Mouse (Mus musculus): ENCODE results near the gene Luc7l3. TPM values are rescaled to one million over a fixed set of nuclear protein-coding genes. Genes with fewer than 3 reads are reported as not detected.

Gene Luc7l3
- total RNA-seq, 2 experiments from 2014 or later, result 40.6 to 45.0 TPM

GRCm38 (mm10) chr11:94315308-94315707 is 6.5 kb downstream of the Luc7l3 start:
- intact Hi-C loops (cut with DNase I), result no loop called here
- DNase-seq, result no peak

DNA sequence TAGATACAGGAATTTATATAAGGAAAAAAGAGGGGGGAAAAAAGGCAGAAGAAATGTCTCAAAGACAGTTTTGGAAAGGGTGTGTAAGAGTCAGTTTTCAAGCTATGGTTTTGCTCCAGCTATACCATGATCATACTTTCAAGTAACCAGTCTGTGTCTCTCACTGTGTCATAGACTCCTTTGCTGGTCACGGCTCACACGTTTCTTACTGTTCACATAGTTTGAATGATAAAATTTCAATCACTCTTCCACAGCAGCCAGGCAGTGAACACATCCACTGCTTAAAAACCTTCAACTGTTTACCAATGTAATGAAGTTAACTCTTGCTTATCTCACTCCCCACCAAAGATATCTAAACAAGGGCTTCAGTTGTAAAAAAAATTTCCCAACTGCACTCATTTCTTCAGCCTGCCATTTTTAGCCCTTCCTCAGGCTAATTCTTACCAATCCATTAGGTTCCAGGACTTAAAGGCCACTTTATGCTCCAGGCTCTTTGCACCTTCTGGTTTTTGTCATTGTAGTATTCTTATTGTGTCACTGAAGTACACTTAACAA is 7.6 kb downstream of the Luc7l3 start:
- intact Hi-C loops (cut with DNase I), result no loop called here
- no peak for DNase-seq

DNA sequence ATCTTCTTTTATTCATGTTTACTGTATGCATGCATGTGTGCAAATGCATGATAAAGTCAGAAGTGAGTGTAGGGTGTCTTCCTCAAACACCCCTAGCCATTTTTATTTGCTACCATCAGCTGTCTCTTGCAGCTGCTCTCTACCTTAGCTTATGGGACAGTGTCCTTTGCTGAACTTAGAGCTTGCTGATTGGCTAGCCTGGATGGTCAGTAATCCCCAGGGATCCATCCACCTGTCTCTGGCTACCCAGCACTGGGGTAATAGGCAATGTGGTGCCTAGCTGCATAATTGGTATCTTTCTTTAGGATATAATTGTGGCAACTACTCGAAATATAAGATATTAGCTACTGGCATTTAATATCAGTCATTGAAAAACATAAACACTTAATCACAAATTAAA is 9.1 kb downstream of the Luc7l3 start:
- intact Hi-C loops (cut with DNase I), result no loop called here
- no peak for DNase-seq

DNA sequence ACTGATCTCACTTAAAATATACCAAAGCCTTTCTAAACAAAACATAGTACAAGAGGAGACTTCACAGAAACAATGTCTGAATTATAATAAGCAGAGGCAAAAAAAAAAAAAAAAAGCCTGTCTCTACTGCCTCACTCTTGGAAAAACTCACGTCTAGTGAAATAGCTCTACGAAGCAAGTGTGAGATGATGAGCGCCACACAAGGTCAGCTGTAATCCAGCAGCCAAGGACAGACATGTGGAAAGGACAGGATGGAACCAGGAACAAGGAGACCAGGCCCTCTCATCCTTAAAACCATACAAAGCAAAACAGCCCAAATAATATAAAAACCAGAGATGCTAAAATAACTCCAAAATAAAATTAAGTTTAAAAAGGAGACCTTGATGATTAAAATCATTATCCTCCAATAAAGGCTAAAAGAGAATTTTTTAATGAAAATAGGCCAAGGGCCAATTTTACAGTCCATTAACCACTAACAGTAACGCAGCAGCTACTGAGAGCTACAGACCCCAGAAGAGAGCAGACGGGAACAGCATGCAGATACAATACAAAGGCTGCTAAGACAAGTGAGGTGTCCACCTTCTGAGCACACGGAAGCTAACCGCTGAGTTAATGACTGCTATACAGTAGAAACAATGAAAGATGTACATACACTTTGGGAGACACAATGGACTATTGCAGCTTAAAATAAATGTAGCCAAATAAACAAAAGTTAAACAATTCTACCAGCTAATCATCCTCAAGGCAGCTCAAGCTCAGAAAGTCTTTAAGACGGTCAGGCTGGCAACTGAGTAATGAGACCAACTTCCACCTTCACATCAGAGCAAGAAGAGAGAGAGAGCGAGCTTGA is 26.6 kb downstream of the Luc7l3 start:
- intact Hi-C loops (cut with DNase I), result no loop called here
- DNase-seq, result no peak

DNA sequence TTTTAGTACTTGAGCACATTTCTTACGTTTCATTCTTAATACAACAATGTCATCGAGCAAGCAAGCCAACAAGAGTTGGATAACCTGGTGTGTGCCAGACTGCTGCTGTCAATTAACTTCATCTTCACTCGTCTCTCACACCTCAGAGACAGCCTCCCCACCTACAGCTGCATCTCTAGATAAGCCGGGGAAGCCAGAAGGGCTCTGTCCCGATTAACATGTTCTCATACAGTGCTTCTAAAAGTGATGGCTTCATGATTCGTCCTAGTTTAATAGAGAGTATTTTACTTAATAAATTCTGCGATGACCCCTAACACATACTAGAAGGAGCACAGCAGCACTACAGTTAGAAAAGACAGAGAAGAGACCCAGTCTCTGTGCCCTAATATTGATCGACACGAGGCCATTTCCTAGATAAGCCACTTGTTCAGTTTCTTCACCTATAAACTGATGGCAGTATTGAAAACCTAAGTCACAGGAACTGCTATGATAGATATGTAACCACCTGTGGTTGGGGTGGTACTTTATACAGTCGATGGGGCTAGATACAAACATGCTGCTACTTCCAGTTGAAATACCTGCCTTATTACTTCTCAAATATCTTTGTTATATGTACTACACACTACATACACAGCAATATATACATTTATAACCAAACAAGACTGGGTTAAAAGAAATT is 31.6 kb downstream of the Luc7l3 start:
- DNase-seq, result no peak
- intact Hi-C loops (cut with DNase I), result no loop called here

GRCm38 (mm10) chr11:94287105-94287504 is 34.7 kb downstream of the Luc7l3 start:
- intact Hi-C loops (cut with DNase I), result no loop called here
- no peak for DNase-seq

DNA sequence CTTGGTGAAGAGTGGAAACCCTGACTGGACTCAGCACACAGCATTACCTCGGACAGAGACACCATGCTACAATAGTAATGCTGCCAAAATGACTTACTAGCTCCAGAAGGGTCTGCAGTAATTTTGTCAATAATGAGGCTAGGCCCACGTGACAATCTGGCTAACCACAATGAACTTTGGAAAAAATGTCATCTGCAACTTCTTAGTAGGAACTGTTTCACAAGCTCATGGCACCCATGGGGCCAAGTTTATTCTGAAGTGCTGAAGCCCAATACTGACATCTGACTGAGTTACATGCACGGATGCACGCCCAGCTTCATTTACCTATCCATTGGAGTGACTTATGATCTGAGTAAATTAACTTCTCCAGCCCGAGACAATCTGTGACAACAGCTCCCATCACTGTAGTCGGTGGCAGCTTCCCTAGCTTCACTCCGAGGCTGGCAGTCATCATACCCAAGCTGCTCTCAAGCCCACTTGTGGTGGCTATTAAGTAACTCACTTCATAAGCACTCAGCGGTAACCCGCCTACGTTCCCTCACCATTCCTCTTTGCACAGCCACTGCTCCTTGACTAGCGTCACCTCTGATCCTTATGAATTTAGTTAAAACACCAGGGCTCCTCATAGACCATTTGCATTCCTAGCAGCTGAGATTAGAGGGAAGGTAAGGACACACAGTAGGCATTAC is 35.8 kb downstream of the Luc7l3 start:
- DNase-seq, result no peak
- intact Hi-C loops (cut with DNase I), result no loop called here

DNA sequence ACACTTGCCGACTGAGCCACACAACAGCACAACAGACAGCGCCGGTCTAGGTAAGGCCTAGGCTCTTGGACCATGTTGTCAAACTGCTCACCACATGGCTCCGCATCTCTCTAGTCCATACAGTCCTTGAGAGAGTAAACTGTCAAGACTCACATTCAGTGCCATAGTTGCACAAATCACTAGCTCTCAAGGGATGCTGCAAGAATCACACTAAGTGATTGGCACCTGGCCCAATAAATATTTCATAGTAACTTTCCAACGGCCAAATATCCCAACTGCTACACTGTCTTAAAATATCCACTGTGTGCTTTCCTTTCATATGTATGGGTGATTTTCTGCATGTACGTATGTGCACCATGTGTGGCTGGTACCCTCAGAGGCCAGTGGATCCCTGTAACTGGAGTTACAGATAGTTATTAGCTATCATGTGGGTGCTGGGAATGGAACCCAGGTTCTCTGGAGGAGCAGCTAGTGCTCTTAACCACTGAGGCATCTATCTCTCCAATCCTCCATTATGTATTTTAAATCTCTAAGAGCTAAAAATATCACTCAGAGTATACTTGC is 38.2 kb downstream of the Luc7l3 start:
- no peak for DNase-seq
- intact Hi-C loops (cut with DNase I), result no loop called here

GRCm38 (mm10) chr11:94282291-94282690 is 39.5 kb downstream of the Luc7l3 start:
- intact Hi-C loops (cut with DNase I), result no loop called here
- no peak for DNase-seq

- intact Hi-C loops (cut with DNase I), result no loop called here
- peak; percentile 40 to 60 for DNase-seq
Observed at GRCm38 (mm10) chr11:94281199-94282181, 40.3 kb downstream of the Luc7l3 start, which contains the start of gene Gm21885. Gene Gm21885 (plus strand): TSS chr11:94281873.

- DNase-seq, result peak; percentile 90 to 93
- intact Hi-C loops (cut with DNase I), result loop anchor here (1.0 kb wide), 1 partner anchor 148 kb away; no protein-coding TSS in a partner anchor
Observed at GRCm38 (mm10) chr11:94276869-94277337, 44.9 kb downstream of the Luc7l3 start.

DNA sequence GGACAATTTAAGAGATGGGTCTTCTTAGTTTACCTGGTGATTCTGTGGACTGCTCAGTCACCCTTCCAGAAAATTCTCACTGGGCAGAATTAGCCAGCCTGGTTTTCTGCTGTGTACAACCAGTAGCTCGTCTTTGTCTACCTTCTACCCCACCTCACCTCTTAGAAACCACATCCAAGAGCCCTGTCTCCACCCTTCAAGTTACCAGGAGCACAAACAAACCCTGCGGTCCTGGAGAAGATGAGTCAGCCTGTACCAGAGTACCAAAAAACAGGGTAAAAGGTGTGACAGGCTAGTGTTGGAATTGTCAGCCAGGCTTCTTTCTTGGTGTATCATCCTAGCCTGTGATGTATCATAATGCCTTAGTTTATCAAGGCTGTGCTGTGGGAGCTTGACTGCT is 46.1 kb downstream of the Luc7l3 start:
- no peak for DNase-seq
- intact Hi-C loops (cut with DNase I), result loop anchor here (1.0 kb wide), 1 partner anchor 39 kb away; no protein-coding TSS in a partner anchor

GRCm38 (mm10) chr11:94275226-94275625 is 46.6 kb downstream of the Luc7l3 start:
- intact Hi-C loops (cut with DNase I), result loop anchor here (1.0 kb wide), 1 partner anchor 39 kb away; no protein-coding TSS in a partner anchor
- DNase-seq, result no peak

DNA sequence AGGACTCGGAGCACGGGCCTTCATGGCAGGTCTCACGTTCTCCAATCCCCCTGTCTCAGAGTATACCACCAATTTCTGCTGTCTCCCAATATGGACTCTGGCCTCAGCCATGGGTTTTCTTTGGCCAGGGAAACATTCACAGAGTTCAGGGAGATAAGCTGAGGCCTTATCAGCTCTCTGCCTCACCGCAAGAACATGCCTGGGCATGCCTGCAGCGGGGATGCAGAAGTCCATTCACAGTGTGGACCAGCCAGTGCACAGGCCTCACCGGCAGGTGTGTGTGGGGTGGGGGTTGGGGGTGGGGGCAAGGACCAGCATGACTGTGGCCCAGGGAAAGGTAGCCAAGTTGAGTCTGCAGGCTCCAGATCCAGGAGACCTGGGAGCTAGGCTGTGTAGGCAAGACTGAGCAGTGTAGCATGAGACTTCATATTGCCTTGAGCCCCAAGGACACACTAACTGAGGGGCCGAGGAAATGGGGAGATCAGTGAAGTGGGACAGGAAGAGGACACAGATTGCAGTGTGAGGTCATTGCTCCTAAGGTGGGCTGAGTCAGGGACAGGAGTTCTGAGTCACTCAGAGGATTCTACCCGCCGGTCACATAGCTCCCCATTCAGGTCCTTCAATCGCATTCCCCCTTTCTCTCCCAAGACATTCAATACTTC is 47.5 kb downstream of the Luc7l3 start:
- no peak for DNase-seq

DNA sequence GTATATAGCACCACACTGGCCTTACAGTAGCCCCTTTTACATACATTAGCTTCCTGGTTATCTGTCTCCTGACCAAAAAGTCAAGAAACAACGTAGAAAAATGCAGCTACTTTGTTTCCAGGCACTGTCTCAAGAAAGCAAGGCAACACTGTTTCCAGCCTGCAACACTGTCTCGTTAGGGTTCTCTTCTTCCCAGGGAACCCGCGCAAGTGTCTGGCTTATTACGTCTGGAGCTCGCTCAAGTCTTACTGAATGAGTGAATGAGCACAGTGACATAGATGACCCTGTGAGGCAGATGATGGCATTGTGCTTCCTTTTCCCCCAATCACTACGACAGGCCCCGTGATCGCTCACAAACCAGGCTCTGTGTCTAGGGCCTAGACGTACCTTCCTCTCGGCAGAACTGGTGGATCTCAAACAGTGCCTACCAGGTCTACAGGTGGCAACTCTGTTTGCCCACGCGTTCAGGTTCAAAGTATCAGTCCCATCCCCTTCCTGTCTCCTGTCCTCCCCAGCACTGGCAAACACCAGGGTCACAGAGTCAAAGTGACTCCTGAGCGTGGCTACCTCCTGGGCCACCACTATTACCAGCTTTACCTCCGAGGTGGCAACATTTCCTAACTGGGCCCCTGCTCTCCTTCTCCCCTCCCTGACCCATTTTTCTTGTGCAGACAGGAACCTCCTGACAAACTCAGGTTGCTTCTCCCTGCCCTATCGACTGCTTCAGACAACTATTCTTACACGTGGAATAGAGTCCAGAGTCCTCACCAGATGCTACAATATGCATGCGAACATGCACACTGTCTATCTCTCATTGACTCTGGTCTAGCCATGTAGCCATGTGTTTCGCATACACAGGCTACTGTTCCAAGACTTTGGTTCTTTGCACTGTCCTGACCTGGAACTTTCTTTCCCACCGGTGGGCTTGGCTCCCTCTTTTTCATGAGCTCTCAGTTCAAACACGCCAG is 48.5 kb downstream of the Luc7l3 start:
- intact Hi-C loops (cut with DNase I), result no loop called here
- no peak for DNase-seq

More for the DNA sequence above, 47.5 kb downstream of the Luc7l3 start:
- intact Hi-C loops (cut with DNase I), result no loop called here

DNA sequence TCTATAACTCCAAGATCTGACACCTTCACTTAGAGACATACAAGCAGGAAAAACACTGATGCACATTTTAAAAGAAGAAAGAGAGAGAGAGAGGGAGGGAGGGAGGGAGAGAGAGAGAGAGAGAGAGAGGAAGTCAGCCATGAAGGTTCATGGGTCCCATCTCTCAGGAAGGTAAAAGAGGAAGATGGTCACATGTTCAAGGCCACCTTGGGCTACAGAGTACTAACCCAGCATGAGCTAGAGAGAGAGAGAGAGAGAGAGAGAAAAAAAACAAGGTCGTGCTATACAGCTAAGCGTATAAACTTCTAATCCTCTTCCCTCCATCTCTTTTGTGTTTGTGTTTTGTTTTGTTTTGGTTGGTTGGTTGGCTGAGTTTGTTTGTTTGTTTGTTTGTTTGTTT is 50.8 kb downstream of the Luc7l3 start:
- no peak for DNase-seq
- intact Hi-C loops (cut with DNase I), result no loop called here

DNA sequence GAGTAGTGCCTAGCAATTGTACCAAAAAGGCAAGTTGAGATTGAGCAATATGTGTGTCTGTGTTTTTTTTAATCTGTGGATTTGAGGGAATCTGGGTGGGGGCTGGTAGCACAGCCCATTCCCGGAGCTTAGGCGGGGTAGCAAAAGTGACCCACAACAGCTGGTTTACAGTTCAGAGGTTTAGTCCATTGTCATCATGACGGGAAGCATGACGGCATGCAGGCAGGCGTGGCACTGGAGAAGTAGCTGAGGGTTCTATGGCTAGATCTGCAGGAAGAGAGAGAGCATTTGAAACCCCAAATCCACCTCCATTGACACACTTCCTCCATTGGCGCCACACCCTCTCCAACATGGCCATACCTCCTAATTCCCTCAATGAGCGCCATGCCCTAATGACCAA is 51.9 kb downstream of the Luc7l3 start:
- intact Hi-C loops (cut with DNase I), result no loop called here
- no peak for DNase-seq
